Mouse (Mus musculus) forebrain, embryonic 14.5 days (tissue): ENCODE results near the gene Adam12. TPM values are rescaled to one million over a fixed set of nuclear protein-coding genes. Genes with fewer than 3 reads are reported as not detected.

Experiments used
- ATAC-seq: fragments of 200-750 bp; cut with Nextera tagmentation; 2 replicates; pipeline ENCODE4 v1.8.0; 2017; ENCODE audit warnings: mild to moderate bottlenecking, moderate library complexity
- DNase-seq: peaks from one replicate; pipeline ENCODE4 v3.0.0-alpha.2; 2015; ENCODE audit warnings: low spot score
- H3K27ac ChIP-seq: fragments of 300-500 bp; sonication (generic); 2 replicates; pipeline ENCODE4 v1.5.1; 2014; ENCODE audit warnings: low read depth, mild to moderate bottlenecking, control low read depth, low read length, moderate library complexity
- H3K27me3 ChIP-seq: fragments of 300-500 bp; sonication (generic); replicated peaks from 2 replicates; pipeline ENCODE4 v1.6.1; 2014; ENCODE audit warnings: low read length, control low read depth, mixed read lengths; ENCODE audit not compliant: control insufficient read depth, insufficient read depth
- H3K36me3 ChIP-seq: fragments of 300-500 bp; sonication (generic); 2 replicates; pipeline ENCODE4 v1.6.1; 2014; ENCODE audit warnings: low read length, control low read depth; ENCODE audit not compliant: control insufficient read depth, insufficient read depth
- H3K4me1 ChIP-seq: fragments of 300-500 bp; sonication (generic); 2 replicates; pipeline ENCODE4 v1.6.1; 2014; ENCODE audit warnings: antibody characterized with exemption, low read length, control low read depth; ENCODE audit not compliant: control insufficient read depth, insufficient read depth
- H3K4me2 ChIP-seq: fragments of 300-500 bp; sonication (generic); 2 replicates; pipeline ENCODE4 v1.6.1; 2014; ENCODE audit warnings: mild to moderate bottlenecking, control low read depth, low read length
- H3K4me3 ChIP-seq: fragments of 300-500 bp; sonication (generic); 2 replicates; pipeline ENCODE4 v1.5.1; 2014; ENCODE audit warnings: low read depth, low read length, control low read depth
- H3K9ac ChIP-seq: fragments of 300-500 bp; sonication (generic); 2 replicates; pipeline ENCODE4 v1.6.1; 2014; ENCODE audit warnings: mild to moderate bottlenecking, low read length, control low read depth, moderate library complexity
- H3K9me3 ChIP-seq: fragments of 300-500 bp; sonication (generic); replicated peaks from 2 replicates; pipeline ENCODE4 v1.6.1; 2016; ENCODE audit warnings: low read length, control low read depth, mixed read lengths; ENCODE audit not compliant: control insufficient read depth
- WGBS: fragments of 180-500 bp; shearing (Covaris S2); extraction: QIAGEN DNeasy Blood & Tissue Kit; methylation state at CpG from one replicate; pipeline ENCODE4 v1.1.7; 2014; 5-methylcytosine and 5-hydroxymethylcytosine counted together
- polyA plus RNA-seq: library from polyadenylated mRNA; unstranded; fragments of >200 nt; fragmentation: Nextera tagmentation; extraction: Ambion mirVana; gene quantifications from 2 replicates; pipeline ENCODE4 v1.2.1, GENCODE M21; 2014

Gene Adam12
- polyA plus RNA-seq, 1 experiment from 2014 or later = 1.9 TPM

DNA sequence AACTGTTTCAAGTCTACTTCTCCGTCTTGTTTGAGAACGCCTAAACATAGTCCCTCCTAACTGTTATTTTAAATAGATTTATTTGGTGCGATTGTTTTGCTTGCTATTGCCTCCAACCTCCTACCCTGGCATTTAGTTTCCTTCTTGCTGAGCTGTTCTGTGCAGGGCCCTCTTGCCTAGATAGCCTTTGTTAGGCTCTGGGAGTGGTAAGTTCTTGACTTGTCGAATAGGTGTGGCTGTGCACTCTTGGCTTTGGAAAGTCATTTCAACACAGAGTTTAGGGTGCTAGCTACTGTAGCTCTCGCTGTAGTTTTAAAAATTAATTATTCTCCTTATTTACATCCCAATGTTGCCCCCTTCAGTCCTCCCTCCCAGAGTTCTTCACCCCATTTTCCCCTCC, 222.8 kb downstream of the Adam12 start:
- DNase-seq (no peak), ATAC-seq (no peak)
- Histone ChIP-seq H3K36me3 (no peaks in the 10 kb centered on the region), H3K4me1 (no peaks in the 10 kb centered on the region), H3K27me3 (no peaks in the 10 kb centered on the region), H3K9ac (no peak overlapping the region), H3K4me3 (no peak overlapping the region), H3K9me3 (no peaks in the 10 kb centered on the region), H3K27ac (no peak overlapping the region), H3K4me2 (no peak overlapping the region)
- whole genome bisulfite sequencing = 89% methylated on average over 5 of the region's 5 CpGs

GRCm38 (mm10) chr7:134007942-134008361, 224.0 kb downstream of the Adam12 start:
- Histone ChIP-seq H3K4me1 (no peaks in the 10 kb centered on the region), H3K27ac (no peak overlapping the region), H3K27me3 (no peaks in the 10 kb centered on the region), H3K4me3 (no peak overlapping the region), H3K9me3 (no peaks in the 10 kb centered on the region), H3K4me2 (no peak overlapping the region), H3K9ac (no peak overlapping the region), H3K36me3 (no peaks in the 10 kb centered on the region)
- DNase-seq (no peak), ATAC-seq (no peak)
- 82% methylated on average over 3 of the region's 3 CpGs for WGBS

DNA sequence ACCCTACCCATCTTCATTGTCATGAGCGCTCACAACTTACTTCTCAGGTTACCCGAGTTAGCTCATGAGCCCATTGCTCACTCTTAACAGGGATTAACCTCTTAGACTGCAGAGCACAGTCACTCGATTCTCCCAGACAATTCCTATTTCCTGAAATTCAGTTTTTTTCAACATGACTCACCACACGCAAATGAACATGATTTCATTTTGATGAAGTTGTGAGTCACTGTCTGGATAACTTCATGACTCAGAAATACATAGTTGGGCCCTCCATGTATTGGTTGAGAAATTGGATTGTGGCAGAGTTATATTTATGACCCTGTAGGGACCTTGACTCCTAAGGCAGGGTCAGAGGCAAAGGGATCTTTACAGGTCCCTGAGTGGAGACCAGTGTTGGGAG, 230.4 kb downstream of the Adam12 start:
- WGBS = 85% methylated on average over 4 of the region's 4 CpGs
- Histone ChIP-seq H3K27me3 (no peaks in the 10 kb centered on the region), H3K27ac (no peak overlapping the region), H3K4me1 (no peaks in the 10 kb centered on the region), H3K4me2 (no peak overlapping the region), H3K36me3 (no peaks in the 10 kb centered on the region), H3K4me3 (no peak overlapping the region), H3K9ac (no peak overlapping the region), H3K9me3 (no peaks in the 10 kb centered on the region)
- DNase-seq (no peak), ATAC-seq (no peak)

GRCm38 (mm10) chr7:133990930-133991329, 241.0 kb downstream of the Adam12 start:
- no peak overlapping the region for H3K9ac ChIP-seq
- no peak overlapping the region for H3K27ac ChIP-seq
- DNase-seq (no peak), ATAC-seq (no peak)
- H3K27me3 ChIP-seq = no peaks in the 10 kb centered on the region
- no peak overlapping the region for H3K4me2 ChIP-seq
- no peaks in the 10 kb centered on the region for H3K9me3 ChIP-seq
- H3K4me1 ChIP-seq = no peaks in the 10 kb centered on the region
- no peak overlapping the region for H3K4me3 ChIP-seq
- H3K36me3 ChIP-seq = no peaks in the 10 kb centered on the region

GRCm38 (mm10) chr7:133988356-133988755, 243.6 kb downstream of the Adam12 start:
- 83% methylated on average over 5 of the region's 5 CpGs for WGBS
- Histone ChIP-seq H3K4me3 (no peak overlapping the region), H3K27me3 (no peaks in the 10 kb centered on the region), H3K9me3 (no peaks in the 10 kb centered on the region), H3K36me3 (no peaks in the 10 kb centered on the region), H3K27ac (no peak overlapping the region), H3K4me1 (no peaks in the 10 kb centered on the region), H3K4me2 (no peak overlapping the region), H3K9ac (no peak overlapping the region)
- DNase-seq (no peak), ATAC-seq (no peak)

DNA sequence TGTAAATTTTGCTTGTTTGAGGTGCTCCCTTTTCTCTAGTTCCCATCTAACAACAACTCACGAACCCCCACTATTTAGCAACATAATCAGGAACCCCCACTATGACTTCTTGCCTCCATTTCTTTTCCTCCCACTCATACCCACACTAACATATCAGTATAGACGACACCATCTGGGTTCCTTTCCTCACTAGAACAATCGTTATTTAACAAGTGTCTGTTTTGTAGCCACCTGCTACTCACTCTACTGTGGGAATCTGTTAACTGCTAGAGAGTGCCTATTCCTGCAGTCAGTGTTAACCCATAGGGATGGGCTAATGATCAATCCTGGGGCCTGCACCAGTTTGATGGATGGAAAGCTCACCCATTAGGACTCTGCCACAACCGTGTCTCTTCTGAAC, 245.7 kb downstream of the Adam12 start:
- WGBS = 81% methylated on average over 4 of the region's 4 CpGs
- H3K27me3 ChIP-seq = no peaks in the 10 kb centered on the region

DNA sequence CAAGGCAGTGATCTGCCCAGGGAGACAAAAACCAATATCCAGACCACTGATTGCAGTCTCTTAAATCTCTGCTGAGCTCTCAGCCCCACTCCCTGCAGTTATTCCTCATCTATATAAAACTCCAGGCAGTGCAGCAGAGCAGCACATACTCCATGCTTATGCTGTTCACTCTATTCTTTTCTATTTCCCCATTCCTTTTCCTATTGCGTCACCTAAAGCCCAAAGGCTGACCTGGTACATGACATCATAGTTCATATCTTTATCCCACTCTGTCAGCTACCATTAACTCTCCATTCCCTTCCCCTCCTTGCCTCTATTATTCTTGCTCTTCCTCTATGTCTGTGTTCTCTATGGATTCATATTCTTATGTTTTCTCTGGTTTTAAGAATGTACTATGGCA, 246.3 kb downstream of the Adam12 start:
- Histone ChIP-seq H3K4me2 (no peak overlapping the region), H3K36me3 (no peaks in the 10 kb centered on the region), H3K27ac (no peak overlapping the region), H3K4me1 (no peaks in the 10 kb centered on the region), H3K4me3 (no peak overlapping the region), H3K27me3 (no peaks in the 10 kb centered on the region), H3K9ac (no peak overlapping the region), H3K9me3 (no peaks in the 10 kb centered on the region)
- DNase-seq = no peak
- WGBS = 78% methylated on average over 1 of the region's 1 CpGs
- no peak for ATAC-seq

More for the DNA sequence above, 245.7 kb downstream of the Adam12 start:
- DNase-seq (no peak), ATAC-seq (no peak)
- Histone ChIP-seq H3K4me1 (no peaks in the 10 kb centered on the region), H3K9me3 (no peaks in the 10 kb centered on the region), H3K27ac (no peak overlapping the region), H3K4me2 (no peak overlapping the region), H3K36me3 (no peaks in the 10 kb centered on the region), H3K9ac (no peak overlapping the region), H3K4me3 (no peak overlapping the region)

DNA sequence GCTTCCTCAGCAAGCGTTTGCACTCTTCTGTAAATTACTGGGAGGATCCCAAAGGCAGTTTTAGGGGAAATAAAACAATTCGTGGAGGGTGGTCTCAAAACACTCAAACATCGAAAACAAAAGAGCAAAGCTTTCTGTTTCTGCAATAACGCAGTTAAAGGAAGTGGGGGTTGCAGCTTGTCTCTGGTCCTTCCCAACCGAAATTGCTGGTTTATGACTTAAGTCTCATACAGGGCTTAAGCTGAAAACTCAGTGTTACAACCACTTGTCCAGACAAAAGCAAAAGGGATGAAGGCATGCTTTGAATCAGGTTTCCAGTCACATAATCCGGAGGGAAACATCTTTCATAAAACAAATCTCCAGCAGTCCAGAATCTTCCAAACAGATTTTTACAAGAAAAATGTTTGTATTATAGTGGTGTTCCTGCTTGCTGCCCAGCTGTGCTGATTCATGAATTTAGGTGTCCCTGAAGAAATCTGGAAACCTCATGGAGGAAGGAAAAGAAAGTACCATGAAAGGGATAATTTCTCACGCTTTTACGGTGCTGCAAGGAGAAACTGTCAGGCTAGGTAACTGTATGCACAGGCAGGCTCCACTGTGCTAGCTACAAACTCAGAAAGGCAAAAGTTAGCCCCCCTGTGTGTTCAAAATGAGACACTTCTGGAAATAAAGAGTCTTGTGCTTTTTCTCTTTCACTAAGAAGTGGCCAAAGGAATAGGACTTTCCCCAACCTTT, 255.4 kb downstream of the Adam12 start:
- no peak overlapping the region for H3K9ac ChIP-seq
- H3K27ac ChIP-seq = no peak overlapping the region
- no peak overlapping the region for H3K4me2 ChIP-seq
- DNase-seq (no peak), ATAC-seq (no peak)
- 63% methylated on average over 8 of the region's 8 CpGs for whole genome bisulfite sequencing
- no peaks in the 10 kb centered on the region for H3K36me3 ChIP-seq
- H3K27me3 ChIP-seq = no peaks in the 10 kb centered on the region
- H3K4me1 ChIP-seq = no peaks in the 10 kb centered on the region
- no peak overlapping the region for H3K4me3 ChIP-seq
- H3K9me3 ChIP-seq = no peaks in the 10 kb centered on the region

DNA sequence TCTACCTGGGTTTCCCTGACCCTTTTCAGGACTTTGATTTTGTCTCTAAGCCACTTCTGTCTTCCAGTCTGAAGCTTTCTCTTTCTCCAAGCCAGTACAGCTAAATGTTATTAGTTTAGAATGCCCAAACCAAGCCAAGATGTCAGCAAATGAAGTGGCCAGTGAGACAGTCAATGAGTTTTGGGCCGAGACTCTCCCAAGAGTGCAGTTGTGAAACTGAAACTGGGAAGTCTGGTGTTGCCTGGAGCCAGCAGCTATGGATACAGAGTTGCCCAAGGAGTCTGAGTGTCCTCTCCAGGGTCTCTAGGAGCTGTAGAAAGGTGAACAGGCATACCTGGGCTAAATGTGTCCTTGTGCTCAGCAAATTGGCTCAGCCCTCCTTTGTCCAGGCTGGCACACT, 260.9 kb downstream of the Adam12 start:
- 86% methylated on average over 1 of the region's 1 CpGs for WGBS
- H3K9ac ChIP-seq = no peak overlapping the region
- H3K9me3 ChIP-seq = no peaks in the 10 kb centered on the region
- H3K27me3 ChIP-seq = no peaks in the 10 kb centered on the region
- ATAC-seq = no peak
- H3K27ac ChIP-seq = no peak overlapping the region
- H3K4me2 ChIP-seq = no peak overlapping the region
- DNase-seq = no peak
- H3K36me3 ChIP-seq = no peaks in the 10 kb centered on the region
- H3K4me1 ChIP-seq = no peaks in the 10 kb centered on the region
- H3K4me3 ChIP-seq = no peak overlapping the region
